Mouse (Mus musculus) kidney, embryonic 14.5 days (tissue): ENCODE data around the gene Cd180. TPM values are rescaled to one million over a fixed set of nuclear protein-coding genes. Genes with fewer than 3 reads are reported as not detected.
A peak's percentile ranks its signal among the peaks of the same experiment; 100 is the strongest.

ENCODE experiments used
- ATAC-seq: fragments of 200-750 bp; cut with Nextera tagmentation; 2 replicates; pipeline ENCODE4 v1.8.0; 2017; ENCODE audit warnings: moderate number of reproducible peaks, mild to moderate bottlenecking, moderate TSS enrichment, moderate library complexity; ENCODE audit not compliant: low FRiP score, low TSS enrichment
- H3K27ac ChIP-seq: fragments of 300-500 bp; sonication (generic); 2 replicates; pipeline ENCODE4 v1.5.1; 2014; ENCODE audit warnings: low read depth, mild to moderate bottlenecking, low read length, moderate library complexity, mixed read lengths
- H3K27me3 ChIP-seq: fragments of 300-500 bp; sonication (generic); 2 replicates; pipeline ENCODE4 v1.6.1; 2014; ENCODE audit warnings: mild to moderate bottlenecking, low read length; ENCODE audit not compliant: control insufficient read depth, insufficient read depth
- H3K36me3 ChIP-seq: fragments of 300-500 bp; sonication (generic); 2 replicates; pipeline ENCODE4 v1.6.1; 2014; ENCODE audit warnings: low read length, mixed read lengths; ENCODE audit not compliant: control insufficient read depth, insufficient read depth
- H3K4me1 ChIP-seq: fragments of 300-500 bp; sonication (generic); 2 replicates; pipeline ENCODE4 v1.6.1; 2014; ENCODE audit warnings: low read length, mixed read lengths; ENCODE audit not compliant: control insufficient read depth, insufficient read depth
- H3K4me2 ChIP-seq: fragments of 300-500 bp; sonication (generic); replicated peaks from 2 replicates; pipeline ENCODE4 v1.6.1; 2014; ENCODE audit warnings: low read depth, mild to moderate bottlenecking, low read length
- H3K4me3 ChIP-seq: fragments of 300-500 bp; sonication (generic); 2 replicates; pipeline ENCODE4 v1.5.1; 2014; ENCODE audit warnings: mild to moderate bottlenecking, low read length
- H3K9ac ChIP-seq: fragments of 300-500 bp; sonication (generic); 2 replicates; pipeline ENCODE4 v1.6.1; 2014; ENCODE audit warnings: low read depth, mild to moderate bottlenecking, low read length, moderate library complexity
- H3K9me3 ChIP-seq: fragments of 300-500 bp; sonication (generic); 2 replicates; pipeline ENCODE4 v1.6.1; 2016; ENCODE audit warnings: low read length; ENCODE audit not compliant: control insufficient read depth
- WGBS: fragments of 180-500 bp; shearing (Covaris S2); extraction: QIAGEN DNeasy Blood & Tissue Kit; methylation state at CpG from one replicate; pipeline ENCODE4 v1.1.7; 2014; 5-methylcytosine and 5-hydroxymethylcytosine counted together
- polyA plus RNA-seq: library from polyadenylated mRNA; unstranded; fragments of >200 nt; fragmentation: Nextera tagmentation; extraction: Ambion mirVana; gene quantifications from 2 replicates; pipeline ENCODE4 v1.2.1, GENCODE M21; 2014

The Cd180 gene
- polyA plus RNA-seq, 1 experiment from 2014 or later, result 0.60 TPM

DNA sequence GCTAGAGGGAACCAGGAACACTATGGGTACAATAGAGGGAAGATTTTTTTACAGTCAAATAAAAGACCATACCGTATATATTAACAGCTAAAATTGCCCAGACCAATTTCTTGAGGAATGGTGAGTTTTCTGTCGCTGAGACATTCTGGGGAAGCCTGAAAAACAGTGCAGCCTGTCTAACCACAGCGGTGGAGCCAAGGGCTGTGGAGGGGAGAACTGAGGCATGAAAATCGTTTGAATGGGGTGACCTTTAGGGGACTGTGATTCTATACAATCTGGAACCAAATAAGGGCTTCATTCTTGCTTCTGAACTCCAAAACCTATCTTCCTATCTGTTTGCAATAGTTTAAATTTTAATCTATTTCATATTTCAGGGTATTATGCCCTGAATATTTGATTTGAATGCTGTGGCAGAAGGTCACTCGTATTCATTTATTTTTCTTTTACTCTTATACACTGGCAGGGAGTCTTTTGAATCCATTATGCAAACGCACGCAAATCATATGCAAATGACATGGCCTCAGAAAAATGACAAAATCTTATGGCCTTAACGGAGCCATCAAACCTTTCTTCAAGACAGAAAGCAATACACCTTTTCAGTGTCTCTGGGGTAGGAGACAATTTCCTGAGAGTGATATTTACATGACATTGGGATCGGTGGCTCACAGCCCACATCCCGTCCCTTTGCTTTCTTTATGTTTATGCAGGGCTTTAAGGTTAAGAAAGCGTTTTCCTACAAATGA lies 1.8 kb upstream of the Cd180 start:
- Histone ChIP-seq H3K4me3 (no peak overlapping the region), H3K27ac (no peak overlapping the region), H3K9ac (no peak overlapping the region), H3K4me1 (no peaks in the 10 kb centered on the region), H3K36me3 (no peaks in the 10 kb centered on the region), H3K27me3 (no peaks in the 10 kb centered on the region), H3K9me3 (no peaks in the 10 kb centered on the region), H3K4me2 (no peak overlapping the region)
- WGBS, result 69% methylated on average over 11 of the region's 11 CpGs
- ATAC-seq, result no peak

DNA sequence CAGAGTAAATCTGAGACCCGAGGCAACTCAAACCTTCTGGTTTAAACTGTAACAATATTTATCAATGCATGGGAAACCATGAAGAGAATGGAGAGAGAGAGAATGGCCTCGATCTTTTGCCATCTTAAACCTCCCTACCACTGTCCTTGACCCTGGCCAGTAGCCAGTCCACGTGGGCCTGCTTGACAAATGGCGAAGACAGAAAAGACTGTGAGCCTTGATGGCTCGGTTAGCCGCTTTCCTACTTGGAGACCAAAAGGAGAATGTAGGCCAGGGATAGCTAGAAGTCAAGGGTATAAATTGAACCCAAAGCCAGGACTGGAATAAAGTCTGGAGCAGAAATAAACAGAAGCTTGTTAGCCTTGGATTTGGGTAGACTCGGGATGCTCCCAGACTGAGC lies 796 bp downstream of the Cd180 start:
- Histone ChIP-seq H3K27me3 (no peaks in the 10 kb centered on the region), H3K4me1 (peaks cover 8% of the 10 kb centered on the region), H3K9ac (no peak overlapping the region), H3K36me3 (no peaks in the 10 kb centered on the region), H3K27ac (no peak overlapping the region), H3K4me3 (no peak overlapping the region), H3K4me2 (no peak overlapping the region), H3K9me3 (no peaks in the 10 kb centered on the region)
- no peak for ATAC-seq
- WGBS, result 87% methylated on average over 7 of the region's 7 CpGs

GRCm38 (mm10) chr13:102695121-102695905 lies 2.0 kb downstream of the Cd180 start:
- Histone ChIP-seq H3K9ac (no peak overlapping the region), H3K4me1 (peaks cover 8% of the 10 kb centered on the region), H3K36me3 (no peaks in the 10 kb centered on the region), H3K4me2 (no peak overlapping the region), H3K27ac (no peak overlapping the region), H3K4me3 (no peak overlapping the region), H3K9me3 (no peaks in the 10 kb centered on the region), H3K27me3 (no peaks in the 10 kb centered on the region)
- WGBS, result 78% methylated on average over 7 of the region's 7 CpGs
- no peak for ATAC-seq

- Histone ChIP-seq H3K4me1 (peaks cover 8% of the 10 kb centered on the region), H3K27me3 (no peaks in the 10 kb centered on the region), H3K36me3 (no peaks in the 10 kb centered on the region), H3K9me3 (no peaks in the 10 kb centered on the region), H3K9ac (no peak overlapping the region), H3K4me3 (no peak overlapping the region), H3K27ac (peak overlapping the region; percentile 13; the same call in 1 of the 2 replicates), H3K4me2 (peak overlapping the region; percentile 11)
- WGBS, result 41% methylated on average over 10 of the region's 10 CpGs
- ATAC-seq, result no peak
Measured at GRCm38 (mm10) chr13:102698335-102698734, 5.0 kb downstream of the Cd180 start.

GRCm38 (mm10) chr13:102698751-102699323 lies 5.5 kb downstream of the Cd180 start:
- Histone ChIP-seq H3K4me2 (peak overlapping the region; percentile 11), H3K9ac (no peak overlapping the region), H3K36me3 (no peaks in the 10 kb centered on the region), H3K9me3 (no peaks in the 10 kb centered on the region), H3K4me3 (no peak overlapping the region), H3K4me1 (peaks cover 8% of the 10 kb centered on the region), H3K27me3 (no peaks in the 10 kb centered on the region), H3K27ac (peak overlapping the region; percentile 13; the same call in 1 of the 2 replicates)
- 32% methylated on average over 14 of the region's 14 CpGs for WGBS
- peak; percentile 75; the same call in 1 of the 2 replicates for ATAC-seq

DNA sequence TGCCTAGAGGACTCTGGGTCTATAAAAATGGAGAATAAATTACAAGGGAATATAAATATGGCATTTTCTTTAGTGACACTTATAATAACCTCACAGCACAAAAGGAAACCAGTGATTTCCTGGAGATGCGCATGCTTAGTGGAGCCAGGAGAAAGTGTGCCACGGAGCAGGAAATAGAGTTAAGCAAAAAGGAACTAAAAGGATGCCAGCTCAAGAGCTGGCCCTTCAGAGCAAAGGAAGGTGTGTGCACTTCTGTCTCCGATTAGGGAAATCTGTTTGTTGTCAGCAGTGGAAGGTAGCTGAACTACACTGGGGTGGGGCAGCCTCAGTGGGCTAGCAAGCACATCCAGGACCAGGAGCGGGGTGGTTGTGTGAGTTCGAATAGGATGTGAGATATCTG lies 6.8 kb downstream of the Cd180 start:
- no peaks in the 10 kb centered on the region for H3K27me3 ChIP-seq
- H3K36me3 ChIP-seq, result no peaks in the 10 kb centered on the region
- no peak overlapping the region for H3K9ac ChIP-seq
- no peak overlapping the region for H3K4me2 ChIP-seq
- no peak overlapping the region for H3K4me3 ChIP-seq
- no peak overlapping the region for H3K27ac ChIP-seq
- no peak for ATAC-seq
- no peaks in the 10 kb centered on the region for H3K9me3 ChIP-seq
- peaks cover 8% of the 10 kb centered on the region for H3K4me1 ChIP-seq
- WGBS, result 85% methylated on average over 5 of the region's 5 CpGs

DNA sequence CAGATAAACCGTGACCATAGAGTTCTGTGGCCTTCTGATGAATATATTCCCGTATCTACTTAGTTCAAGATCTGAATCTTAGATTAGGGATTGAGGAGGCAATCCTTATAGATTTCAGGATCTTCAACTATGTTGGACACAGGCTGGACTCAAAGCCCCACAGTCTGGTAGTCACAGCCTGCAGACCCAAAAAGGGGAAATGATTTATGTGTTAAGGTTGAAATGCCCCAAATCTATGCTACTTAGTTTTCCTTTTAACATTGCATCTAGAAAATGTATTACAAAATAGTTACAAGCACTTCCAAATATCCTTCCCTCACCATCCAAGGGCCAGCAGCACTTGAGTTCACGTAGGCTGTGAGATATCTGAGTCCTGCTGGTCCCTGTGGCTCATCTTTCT lies 7.4 kb downstream of the Cd180 start:
- 81% methylated on average over 3 of the region's 3 CpGs for WGBS
- peaks cover 8% of the 10 kb centered on the region for H3K4me1 ChIP-seq
- no peak for ATAC-seq
- H3K9ac ChIP-seq, result no peak overlapping the region
- H3K27ac ChIP-seq, result no peak overlapping the region
- H3K36me3 ChIP-seq, result no peaks in the 10 kb centered on the region
- no peaks in the 10 kb centered on the region for H3K27me3 ChIP-seq
- no peak overlapping the region for H3K4me3 ChIP-seq
- no peaks in the 10 kb centered on the region for H3K9me3 ChIP-seq
- no peak overlapping the region for H3K4me2 ChIP-seq

DNA sequence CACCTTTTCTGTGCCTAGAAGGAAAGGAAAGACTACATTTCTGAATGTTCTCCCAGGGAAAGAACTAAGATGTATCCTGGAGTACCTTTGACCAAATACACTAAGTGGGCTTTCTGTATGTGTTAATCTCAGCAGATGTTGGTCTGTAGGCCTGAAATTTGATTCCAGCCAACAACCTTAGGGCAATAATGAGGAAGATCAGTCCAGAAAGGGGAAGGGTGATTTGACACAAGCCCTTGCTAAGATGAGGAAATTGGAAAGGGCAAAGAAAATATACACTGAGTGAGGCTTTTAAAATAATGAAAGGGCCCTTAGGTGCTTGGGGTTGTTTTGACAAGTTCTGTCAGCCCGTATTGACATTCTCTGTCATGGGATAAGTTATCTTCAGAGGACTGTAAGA lies 23.6 kb downstream of the Cd180 start:
- ATAC-seq, result no peak
- Histone ChIP-seq H3K4me3 (no peak overlapping the region), H3K4me1 (no peaks in the 10 kb centered on the region), H3K36me3 (no peaks in the 10 kb centered on the region), H3K9ac (no peak overlapping the region), H3K9me3 (no peaks in the 10 kb centered on the region), H3K4me2 (no peak overlapping the region), H3K27ac (no peak overlapping the region), H3K27me3 (no peaks in the 10 kb centered on the region)
- WGBS, result 71% methylated on average over 1 of the region's 1 CpGs

GRCm38 (mm10) chr13:102725416-102725815 lies 32.1 kb downstream of the Cd180 start:
- H3K36me3 ChIP-seq, result no peaks in the 10 kb centered on the region
- no peak for ATAC-seq
- no peak overlapping the region for H3K4me3 ChIP-seq
- no peaks in the 10 kb centered on the region for H3K4me1 ChIP-seq
- H3K27ac ChIP-seq, result no peak overlapping the region
- H3K4me2 ChIP-seq, result no peak overlapping the region
- H3K9me3 ChIP-seq, result no peaks in the 10 kb centered on the region
- no peaks in the 10 kb centered on the region for H3K27me3 ChIP-seq
- no peak overlapping the region for H3K9ac ChIP-seq
